Mouse (Mus musculus): ENCODE results near the gene Plekhm1.

Plekhm1 gene

DNA sequence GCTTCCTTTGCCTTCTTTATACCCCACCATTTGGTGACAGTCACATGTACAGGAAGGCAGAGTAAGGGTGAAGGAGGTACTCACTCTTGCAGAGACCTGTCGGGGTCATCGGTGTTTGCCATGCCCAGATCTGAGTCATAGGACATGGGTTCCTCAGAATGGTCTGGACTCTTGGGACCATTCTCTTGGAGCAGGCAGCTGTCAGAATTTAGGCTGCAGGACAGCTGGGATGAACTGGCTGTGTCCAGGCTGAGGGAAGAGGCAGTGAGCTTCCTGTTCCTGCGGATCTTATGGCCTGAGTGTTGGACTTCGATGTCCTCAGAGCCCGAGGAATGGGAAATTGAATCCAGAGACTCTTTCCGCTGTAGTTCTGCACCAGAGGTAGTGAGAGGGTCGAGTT lies 17.9 kb downstream of the Plekhm1 start:
- DNase-seq (ENCODE audit: low spot score): no peak

DNA sequence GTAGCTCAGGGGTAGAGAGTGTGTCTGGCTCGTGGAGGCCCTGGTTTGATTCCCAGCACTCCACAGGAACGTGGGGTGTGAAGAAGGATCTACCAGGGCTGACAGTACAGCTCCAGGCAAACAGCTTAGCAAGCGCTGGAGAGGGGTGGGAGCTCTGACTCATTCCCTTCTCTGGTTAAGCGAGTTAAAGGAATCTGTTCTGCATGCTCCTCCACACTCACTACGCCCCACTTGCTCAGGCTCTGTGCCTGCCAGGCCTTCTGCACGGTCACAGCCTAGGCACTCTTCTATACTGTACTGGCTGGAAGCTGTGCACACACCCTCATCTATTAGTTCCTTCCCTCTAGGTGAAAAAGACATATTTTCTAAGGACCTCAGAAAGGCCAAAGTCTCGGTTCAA lies 18.5 kb downstream of the Plekhm1 start:
- no peak for DNase-seq (ENCODE audit: low spot score)

DNA sequence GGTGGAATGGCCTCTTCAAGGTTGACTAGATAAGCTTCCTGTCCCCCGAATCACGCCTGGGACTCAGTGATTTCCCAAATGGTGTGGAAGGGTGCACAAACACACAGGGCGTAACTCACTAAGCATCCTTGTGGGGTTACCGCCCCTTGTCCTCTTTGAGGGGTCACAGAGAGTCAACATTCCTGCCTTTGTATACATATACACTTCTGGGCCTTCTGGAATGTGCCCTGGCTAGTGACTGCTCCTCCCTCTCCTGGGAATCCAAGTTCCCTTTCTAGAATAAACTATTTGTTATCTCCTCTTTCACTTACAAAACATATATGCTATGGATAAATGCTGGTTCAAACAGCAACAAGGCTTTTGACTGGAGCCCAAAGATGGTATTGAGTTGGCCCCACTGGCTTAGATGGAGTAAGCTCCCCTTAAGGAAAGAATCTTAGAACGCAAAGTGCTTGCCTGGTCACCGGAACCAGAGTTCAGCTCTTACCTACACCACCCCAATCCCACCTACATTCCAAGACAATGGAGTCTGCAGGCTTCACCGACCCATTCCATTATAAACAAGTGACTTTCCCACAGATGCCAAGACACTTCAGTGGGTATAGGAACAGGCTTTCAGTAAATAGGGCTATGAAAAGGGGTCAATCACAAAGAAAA lies 24.5 kb downstream of the Plekhm1 start:
- no peak for DNase-seq (ENCODE audit: low spot score)

DNA sequence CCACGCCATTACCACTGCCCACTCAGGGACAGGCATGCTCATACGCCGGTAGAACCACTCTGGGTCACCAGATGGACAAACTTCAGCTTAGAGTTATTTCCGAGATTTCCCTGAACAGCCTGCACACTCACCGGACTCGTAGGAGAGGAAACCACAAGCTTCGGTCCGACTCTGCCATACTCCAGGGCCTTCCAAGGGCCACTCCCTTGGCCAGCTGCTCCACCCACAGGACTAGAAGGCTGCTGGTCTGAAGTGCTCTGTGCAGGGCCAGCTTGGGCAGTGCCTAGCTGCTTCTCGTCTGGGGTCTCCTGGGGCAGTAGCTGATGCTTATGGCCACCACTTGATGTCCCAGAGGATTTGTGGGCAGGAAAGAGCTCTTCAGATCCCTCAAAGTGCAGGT lies 25.7 kb downstream of the Plekhm1 start:
- no peak for DNase-seq (ENCODE audit: low spot score)

DNA sequence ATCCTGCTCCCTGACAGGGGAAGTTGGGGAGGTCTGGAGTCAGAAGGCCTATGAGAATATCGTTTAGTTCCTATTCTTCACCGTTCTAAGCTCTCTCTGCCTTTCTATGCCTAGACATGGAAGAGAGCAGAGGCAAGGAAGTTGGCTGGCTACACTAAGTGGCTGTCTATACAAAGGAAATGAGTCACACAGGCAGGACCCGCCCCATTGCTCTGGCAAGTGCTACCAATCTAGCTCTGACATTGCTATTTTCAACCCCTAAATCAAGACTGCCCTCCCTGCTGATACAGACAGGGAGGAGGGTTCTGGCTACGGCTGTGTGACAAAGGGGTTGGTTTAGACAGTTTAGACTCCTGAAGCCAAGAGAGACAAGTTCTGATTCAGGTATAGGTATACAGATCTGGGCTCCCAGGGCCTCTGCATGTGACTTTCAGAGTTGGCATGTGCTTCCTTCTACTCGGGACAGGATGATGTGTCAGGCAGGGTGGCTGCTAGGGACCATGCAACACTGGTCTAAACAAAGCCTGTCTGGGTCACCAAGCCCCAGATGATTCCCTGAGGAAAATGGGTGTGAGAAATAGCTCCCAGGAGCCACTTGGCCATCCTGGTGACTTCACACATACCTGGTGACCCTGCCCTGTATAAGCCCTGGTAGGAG lies 30.4 kb downstream of the Plekhm1 start:
- no peak for DNase-seq (ENCODE audit: low spot score)

DNA sequence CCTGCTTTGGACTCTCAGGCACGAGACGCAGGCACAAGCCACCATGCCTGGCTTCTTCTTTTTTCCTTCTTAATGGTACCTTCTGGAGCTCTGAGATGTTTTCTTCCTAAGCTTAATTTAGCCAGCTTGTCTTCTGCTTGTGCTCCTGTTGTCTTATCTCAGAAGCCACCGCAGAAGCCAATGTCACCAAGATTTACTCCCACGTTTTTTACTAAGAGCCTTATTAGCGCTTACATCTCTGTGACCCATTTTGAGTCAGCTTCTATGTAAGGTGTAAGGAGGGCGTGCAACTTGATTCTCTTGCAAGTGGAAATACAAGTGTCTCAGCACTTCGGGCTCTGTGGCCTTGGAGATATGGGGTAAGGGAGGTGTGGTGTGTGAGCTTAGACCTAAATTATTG lies 31.0 kb downstream of the Plekhm1 start:
- no peak for DNase-seq (ENCODE audit: low spot score)

DNA sequence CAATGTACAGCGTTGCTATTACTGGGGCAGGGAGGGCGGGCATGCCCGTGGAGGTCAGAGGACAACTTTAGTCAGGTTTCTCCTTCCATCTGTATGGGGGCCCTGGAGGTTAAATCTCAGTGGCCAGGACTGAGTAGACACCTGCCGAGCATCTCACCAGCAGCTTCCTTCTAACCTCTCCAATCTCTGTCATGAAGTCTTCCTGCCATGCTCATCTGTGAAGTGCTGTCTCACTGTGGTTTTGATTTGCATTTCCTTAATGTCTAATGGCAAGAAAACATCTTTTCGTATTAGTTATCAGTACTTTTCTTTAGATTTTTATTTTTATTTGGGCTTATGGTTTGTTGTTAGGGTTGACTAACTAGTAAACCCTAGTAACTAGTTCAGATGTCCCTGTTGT lies 32.0 kb downstream of the Plekhm1 start:
- no peak for DNase-seq (ENCODE audit: low spot score)

DNA sequence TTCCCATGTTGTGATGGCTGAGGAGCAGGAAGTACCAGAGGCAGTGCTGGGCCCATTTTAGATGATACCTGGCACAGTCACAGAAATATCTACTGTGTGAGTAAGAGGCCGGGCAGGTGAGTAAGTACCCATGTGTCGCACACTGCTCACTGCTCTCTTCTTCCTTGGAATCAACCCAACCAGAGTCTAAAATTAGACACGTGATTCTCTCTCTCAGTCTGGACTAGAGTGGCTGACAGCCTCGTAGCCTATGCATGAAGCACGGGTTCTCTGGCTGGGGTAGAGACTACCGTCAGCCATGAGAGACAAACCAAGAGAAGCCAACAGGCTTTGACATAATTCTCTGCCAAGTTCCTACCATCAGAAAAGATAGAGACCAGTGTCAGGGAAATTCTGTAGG lies 34.1 kb downstream of the Plekhm1 start:
- DNase-seq (ENCODE audit: low spot score): no peak

DNA sequence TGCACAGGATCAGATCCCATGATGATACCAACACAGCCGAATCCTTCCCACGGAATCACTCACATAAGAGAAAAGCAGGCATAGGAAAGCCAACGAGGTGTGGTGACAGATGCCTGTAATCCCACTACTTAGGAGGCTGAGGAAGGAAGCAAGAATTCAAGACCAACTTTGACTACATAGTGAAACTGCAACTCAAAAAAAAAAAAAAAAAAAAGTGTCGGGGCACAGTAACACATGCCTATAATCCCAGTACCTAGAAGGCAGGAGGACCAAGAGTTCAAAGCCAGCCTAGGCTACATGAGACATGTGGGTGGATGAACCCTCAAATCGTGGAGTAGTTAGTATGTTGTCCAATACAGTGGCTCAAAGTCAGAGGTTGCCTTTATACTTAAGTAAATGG lies 36.7 kb downstream of the Plekhm1 start:
- DNase-seq (ENCODE audit: low spot score): no peak

DNA sequence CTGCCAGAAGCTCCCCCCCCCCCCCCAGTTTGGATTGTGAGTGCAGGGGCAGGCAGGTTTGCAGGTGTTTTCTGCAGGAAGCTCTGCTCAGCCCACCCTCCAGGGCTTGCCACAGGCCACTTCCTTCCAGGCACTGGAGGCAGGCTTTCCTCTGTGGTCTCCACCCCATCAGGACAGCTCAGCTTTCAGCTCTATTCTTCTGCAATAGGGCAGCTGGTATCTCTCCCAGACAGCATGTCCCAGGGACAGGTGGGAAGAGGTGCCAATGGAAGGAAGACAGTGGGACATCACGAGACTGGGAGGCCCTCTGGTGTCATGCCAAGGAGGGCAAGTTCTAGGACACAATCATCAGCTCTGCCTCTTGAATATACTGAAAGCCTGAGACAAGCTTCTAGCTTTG lies 37.2 kb downstream of the Plekhm1 start:
- DNase-seq (ENCODE audit: low spot score): no peak

DNA sequence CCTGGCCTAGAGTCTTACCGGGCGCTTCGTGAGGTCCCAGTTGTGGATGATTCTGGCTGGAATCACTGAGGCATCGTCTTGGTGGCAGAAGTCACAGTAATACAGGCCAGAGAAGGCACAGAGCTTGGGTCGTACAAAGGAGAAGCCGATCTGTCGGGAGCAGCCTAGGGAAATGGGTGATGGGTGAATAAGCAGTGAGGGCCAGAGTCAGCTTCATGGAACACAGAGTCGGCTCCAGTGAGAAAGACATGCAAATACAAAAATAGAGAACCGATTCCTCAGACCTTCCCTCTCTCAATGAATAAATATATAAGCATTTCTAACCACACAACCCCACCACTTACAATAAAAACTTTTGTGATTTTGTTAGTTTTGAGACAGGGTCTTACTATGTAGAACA lies 38.6 kb downstream of the Plekhm1 start:
- no peak for DNase-seq (ENCODE audit: low spot score)

DNA sequence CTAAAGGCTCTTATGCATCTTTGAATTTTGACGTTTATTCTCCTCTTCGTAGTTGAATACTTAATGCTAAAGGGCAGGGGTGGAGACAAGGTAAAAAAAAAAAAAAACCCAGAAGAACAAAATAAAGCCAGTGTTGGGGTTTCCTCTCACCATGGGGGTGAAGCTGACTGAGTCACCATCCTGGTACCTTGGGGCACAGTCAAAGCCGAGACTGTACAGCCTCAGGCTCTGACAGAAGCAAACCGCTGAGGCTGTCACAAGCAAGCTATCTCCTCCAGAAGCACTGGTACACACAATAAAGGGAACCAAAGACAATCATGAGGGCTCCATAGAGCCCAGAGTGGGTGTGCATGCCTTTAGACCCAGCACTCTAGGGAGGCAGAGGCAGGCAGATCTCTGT lies 39.9 kb downstream of the Plekhm1 start:
- no peak for DNase-seq (ENCODE audit: low spot score)

DNA sequence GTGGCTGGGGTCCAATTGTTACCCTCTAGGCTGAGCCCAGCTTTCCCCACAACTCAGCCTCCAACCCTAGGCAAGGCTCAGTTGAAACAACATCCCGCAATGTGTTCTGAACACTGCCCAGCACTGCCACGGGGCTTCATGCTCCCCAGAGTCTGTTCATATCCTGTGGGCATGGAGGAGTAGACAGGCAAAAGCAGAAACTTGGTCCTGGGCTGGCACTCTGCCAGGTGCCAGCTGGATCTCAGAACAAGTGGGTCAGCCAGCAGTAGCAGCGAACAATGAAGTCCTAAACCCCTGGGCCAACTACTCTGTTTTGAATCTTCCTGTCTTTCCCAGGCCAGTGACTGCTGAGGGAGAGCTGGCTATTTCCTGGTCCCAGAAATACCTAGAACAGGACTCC lies 40.4 kb downstream of the Plekhm1 start:
- no peak for DNase-seq (ENCODE audit: low spot score)

DNA sequence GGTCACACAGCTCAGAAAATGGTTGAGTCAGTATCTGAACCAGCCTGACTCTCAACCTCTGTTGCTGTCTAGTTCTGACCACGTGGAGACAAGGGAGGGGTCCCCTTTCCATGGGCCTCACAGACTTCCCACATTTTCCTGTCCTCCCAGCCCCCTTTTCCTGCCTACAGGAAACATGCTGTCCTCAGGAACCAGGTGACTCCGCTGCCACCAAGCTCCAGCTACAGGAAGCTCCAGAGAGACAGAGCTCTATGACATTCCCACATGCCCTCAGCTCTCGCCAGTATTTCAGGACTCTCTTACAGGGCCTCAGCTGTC lies 41.3 kb downstream of the Plekhm1 start:
- no peak for DNase-seq (ENCODE audit: low spot score)

DNA sequence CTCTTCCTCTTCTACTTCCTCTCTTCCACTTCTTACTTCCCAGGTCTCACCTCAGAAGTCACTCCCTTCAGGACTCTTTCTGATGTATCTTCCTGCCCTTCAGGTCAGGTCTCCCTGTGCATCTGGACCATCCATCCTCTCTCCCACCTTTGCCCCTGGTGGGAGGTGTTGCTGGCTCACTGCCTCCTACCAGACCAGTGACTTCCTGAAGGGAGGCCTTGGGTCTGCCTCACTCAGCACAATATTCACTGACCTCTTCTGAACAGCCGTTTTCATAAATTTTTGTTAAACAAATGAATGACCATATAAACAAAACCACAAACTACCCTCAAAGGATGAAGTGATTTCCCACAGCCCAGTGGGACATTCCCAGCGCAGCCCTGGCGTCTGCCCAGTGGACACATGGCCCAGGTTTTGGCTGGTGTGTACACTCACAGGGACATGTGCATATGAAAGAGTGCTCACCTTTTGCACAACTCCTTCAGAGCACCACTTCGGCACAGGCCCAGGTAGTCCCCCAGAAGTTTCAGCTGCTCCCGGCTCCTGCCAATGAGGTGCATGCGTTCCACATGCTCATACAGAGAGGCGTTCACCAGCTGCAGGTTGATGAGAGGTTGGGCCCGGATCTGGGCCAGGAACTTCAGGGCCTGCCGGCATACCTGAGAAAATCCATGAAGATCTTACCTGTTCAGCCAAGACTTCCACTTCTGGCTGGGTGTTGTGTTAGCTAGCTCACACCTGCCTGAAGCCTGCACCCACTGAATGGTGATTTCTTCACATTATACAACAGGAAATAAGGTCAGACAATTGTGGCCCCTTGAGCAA lies 41.9 kb downstream of the Plekhm1 start:
- DNase-seq (ENCODE audit: low spot score): no peak

DNA sequence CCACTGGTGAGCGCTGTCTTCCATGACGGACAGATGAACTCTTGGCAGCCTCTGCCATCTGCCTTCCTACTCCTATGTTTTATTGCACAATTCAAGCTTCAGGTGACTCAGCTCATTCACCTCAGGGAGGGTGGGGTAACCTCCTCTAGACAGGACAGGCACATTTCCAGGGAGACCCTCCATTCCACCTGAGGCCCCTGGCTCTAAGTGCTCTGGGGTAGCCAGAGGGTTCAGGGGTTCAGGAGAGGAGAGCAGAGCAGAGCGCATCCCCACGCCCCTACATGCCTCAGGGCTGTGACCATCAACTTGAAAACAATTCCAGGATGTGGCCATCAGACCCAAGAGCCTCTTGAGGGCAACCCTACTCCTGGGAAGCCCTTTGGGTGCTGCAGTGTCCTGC lies 47.0 kb downstream of the Plekhm1 start:
- DNase-seq (ENCODE audit: low spot score): no peak

DNA sequence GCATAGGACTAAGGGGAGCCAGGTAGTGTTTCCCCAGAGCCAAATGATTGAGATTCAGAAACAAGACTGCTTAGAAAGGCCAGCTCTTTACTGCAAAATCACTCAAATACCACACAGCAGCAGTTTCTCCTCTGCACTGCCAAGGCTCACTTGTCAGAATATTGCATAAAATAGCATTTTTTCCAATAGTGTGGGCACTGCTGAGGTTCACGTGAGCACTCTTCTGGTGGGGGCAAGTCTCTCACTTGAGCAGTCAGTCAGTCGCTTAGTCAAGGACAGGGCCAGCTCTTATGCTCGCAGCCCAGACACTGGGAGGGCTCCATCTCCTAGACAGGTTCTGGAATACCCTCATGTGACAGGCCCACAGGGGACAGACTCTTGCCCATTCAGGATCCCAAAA lies 47.5 kb downstream of the Plekhm1 start:
- no peak for DNase-seq (ENCODE audit: low spot score)

DNA sequence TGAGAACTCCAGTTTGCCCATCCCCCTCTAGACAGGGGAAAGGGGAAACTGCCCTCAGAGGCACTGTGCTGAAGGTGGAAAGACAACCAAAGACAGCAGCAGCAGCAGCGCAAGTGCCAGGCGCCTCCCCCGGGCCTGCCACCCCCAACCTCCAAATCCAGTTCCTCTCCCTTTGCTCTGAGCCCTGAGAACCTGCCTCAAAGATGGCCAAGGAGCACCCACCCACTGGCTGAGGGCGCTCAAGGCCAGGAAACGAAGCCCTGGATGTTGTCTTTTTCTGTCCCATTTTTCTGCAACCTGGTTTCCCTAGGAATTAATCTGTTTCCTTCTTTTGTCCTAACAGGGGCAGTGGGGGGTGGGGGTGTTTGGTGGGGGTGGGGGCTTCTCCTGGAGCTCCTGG lies 48.2 kb downstream of the Plekhm1 start:
- no peak for DNase-seq (ENCODE audit: low spot score)

DNA sequence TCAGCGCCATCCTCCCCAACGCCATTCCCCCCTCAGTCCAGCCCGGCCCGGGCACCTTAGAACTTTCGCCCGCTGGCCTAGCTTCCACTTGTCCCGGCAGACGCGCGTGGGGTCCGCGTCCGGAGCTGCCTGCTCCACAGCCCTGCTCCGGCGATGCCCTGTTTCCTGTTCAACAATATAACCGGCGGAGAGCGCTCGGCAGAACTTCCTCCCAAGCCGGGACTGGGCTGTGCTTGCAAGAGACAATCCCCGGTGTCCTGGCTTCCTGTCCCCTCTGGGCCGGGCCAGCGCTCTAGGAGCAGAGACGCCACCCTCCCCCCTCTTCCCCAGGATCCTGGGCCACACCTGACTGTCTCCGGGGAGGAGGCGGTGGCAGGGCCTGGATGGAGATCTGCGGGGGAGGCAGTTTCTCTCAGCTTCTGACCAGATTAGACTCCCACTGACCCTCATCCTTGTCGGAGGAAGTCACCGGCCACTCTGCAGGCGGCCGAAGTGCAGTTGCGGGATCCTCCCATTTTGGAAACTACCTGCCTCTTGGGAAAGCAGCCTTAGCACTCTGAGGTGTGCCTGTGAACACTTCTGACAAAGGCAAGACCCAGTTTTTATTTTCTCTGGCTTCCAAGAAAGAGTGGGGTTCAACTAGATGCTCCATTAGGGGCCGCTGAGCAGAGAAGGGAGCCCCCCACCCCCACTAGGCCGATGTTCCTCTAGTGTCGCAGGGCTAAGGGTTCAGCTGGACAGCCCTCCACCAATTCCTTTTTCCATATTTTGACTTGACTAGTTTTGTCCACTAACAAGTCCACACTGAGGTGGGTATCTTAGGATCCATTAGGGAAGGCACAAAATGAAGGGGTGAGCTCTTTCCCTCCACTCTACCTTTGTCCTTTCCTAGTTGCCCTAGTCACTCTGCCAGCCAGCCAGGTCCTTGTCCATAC lies 49.0 kb downstream of the Plekhm1 start, which contains the start of gene Arhgap27:
Gene Arhgap27 (minus strand): TSS at position 479 of the 935 bp plus-strand sequence.
- DNase-seq (ENCODE audit: low spot score): peak; percentile 43

DNA sequence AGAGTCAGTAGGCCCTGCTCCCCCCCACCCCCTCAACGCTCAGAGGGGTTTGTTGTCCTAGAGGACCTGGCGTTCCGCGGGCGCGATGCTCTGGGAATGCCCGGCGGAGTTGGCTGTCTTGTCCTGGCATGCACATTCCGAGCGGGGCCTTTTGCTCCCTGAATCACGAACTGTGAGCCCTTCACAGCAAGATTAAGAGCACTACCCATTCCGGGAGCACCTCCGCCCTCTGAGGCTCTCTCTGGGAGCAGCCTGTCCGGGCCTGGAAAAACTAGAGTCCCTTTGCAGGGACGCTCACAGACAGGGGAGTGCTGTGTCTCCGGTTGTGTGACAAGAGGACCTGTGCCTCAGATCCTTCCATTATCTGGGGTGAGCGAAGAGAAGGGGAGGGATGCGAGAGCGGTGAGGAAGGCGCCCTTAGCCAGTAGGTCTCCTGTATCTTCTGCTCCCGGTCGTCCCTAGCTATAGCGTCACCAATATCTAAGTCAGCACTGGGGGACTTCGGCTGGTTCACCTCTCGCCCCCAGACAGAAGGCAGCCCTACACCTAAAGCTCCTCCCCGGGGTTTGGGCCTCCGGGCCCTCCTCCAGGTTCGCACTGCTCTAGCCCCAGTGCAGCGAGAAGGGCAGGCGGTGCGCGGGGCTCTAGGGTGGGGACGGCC lies 49.8 kb downstream of the Plekhm1 start:
- no peak for DNase-seq (ENCODE audit: low spot score)

DNA sequence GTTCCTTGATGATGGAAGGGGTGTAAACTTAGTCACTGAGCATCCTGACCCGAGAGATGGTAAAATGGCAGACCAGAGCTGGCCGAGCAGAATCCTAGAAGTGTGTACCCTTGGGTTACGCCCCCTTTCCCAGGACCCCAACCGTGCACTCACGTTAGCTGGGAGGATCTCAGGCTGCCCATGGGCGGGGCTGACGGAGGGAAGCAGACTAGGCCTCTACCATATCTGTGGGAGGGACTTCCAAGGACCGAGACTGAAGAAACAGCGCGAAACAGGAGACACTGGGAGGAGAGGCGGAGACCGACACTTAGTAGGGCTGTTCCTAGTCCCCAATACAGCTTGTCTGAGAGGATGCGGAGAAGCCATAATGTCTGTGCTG lies 50.4 kb downstream of the Plekhm1 start:
- DNase-seq (ENCODE audit: low spot score): no peak

Measured in ovary, postnatal 14 days (tissue).